Mouse (Mus musculus) spleen, postnatal 14 days (tissue): ENCODE measurements around the gene Sub1.

Experiments used
- DNase-seq, 2 experiments: peaks; one replicate each; pipeline ENCODE4 v3.0.0; 2021 to 2022; ENCODE audit warnings: low spot score in 2 of 2

Sub1 gene

DNA sequence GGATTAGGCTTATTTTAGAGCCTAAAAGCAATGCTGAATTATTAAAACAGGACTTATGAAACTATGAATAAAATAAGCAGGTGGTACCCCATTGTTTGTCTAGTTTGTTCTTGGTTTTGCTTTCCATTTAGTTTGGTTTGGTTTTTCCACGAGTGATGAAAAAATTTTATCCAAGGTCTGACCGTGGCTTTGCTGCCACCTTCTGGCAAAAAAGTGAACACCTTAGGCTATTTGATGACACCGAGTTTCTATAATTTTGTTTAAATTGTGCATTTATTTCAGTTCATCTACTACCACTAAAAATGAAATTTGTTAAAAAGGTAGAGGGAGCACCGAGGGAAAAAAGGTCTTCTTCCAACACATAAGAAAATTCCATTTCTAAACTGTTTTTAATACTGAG, 30.4 kb downstream of the Sub1 start:
- DNase-seq, result peak in 1 of 2 experiments; percentile 34

DNA sequence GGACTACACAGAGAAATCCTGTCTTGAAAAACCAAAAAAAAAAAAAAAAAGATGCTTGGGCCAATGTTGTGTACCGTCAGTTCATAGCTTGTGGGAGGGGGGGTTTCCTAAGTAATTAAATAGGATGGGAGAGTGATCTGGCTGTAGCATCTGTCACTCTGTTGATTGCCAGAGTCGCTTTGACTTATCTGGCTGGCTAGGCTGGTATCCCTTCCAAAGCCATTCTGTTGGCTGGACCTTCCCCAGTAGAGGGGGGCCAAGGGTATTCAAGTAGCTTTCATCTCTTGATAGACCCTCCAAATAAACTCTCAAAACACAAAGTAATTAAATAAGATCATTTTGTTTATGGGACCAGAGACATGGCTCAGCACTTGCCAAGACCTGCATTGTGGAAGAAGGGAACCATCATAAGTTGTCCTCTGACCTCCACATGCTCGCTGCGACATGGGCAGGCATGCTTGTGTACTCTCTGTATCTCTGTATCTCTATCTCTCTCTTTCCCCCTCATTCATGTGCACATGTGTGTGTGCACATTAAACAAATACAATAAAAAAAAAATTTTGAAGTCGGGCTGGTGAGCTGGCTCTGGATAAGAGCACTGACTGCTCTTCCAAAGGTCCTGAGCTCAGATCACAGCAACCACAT, 31.5 kb downstream of the Sub1 start:
- no peak for DNase-seq

GRCm38 (mm10) chr15:11963791-11964525, 32.8 kb downstream of the Sub1 start:
- DNase-seq, result no peak

GRCm38 (mm10) chr15:11959716-11960115, 37.1 kb downstream of the Sub1 start:
- DNase-seq, result no peak

DNA sequence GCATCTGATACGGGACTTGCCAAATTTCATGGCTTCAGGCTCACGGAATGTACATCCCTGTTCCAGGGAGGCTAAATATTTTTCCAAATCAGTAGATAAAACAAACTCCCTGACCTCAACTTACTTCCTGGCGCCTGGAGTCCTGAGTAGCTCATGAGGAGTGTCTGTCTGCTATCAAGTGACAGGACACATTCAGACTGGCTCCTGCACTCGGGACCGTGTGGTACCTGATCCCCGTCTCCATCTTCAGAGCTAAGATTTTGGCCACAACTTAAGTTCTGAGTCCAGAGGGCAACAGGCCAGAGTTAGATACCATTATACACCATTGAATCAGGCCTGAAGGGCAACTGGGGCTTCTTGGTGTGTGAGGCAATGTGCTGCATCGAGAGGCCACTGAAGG, 40.7 kb downstream of the Sub1 start:
- no peak for DNase-seq

DNA sequence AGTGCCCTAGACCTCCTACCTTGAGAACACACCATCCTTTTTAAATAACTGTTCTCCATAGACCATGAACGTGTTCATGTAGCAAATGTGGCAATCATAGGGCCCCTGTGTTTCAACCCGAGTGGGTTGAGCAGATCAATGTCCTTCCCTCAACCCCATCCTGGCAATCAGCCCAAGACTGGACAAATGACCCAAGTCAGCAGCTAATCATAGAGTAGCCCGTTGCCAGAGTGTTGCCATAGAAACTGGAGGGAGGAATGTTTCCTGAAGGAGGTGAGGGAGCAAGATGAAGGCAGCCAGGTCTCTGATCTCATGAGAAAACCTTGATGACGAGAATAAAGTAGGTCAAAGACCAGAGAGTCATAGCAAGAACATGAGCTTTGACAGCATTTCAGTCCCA, 42.6 kb downstream of the Sub1 start:
- no peak for DNase-seq

DNA sequence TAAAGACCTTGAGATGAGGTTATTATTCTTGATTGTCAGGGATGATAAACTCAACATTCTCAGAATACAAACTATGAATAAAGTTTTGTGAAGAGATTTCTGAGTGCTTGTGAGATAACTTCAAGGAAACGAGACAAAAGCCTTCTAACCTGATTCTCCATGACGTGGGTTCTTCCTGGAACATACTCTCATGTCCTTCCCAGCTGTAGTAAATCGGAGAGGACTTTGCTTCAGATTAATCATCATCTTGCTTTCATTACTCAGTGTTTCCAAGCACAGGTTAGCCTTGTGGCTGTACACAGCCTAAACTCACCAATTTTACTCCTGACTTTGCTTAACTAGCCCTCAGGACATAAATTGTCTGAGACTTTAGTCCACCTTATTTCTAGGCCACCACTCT, 44.6 kb downstream of the Sub1 start:
- DNase-seq, result no peak

- no peak for DNase-seq
These were observed 45.6 kb downstream of the Sub1 start for GRCm38 (mm10) chr15:11951181-11951580.

DNA sequence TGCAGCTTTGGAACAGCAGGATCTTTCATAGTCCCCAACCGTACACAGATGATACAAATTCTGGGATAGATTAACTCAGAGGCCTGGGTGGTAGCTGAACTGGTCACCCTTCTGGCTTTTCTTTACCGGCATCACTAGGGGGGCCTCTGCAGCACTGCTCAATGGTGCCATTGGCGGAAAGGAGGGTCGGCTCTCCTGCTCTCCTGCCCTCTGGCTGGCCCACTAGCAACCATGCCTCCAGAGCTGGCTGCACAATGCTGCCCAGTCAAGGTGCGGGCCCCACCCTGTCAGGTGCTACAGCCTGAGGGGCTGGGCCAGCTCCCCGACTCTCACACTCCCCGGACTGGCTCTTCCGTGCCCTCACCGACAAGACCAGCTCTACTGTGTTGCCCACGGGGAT, 46.6 kb downstream of the Sub1 start:
- DNase-seq, result no peak

- DNase-seq, result no peak
These were observed 47.3 kb downstream of the Sub1 start for GRCm38 (mm10) chr15:11949490-11949889.

- no peak for DNase-seq
These were observed 55.9 kb downstream of the Sub1 start for GRCm38 (mm10) chr15:11940855-11941254.
